26 mouse cellular contexts compared by ENCODE assay signal in genomic region chr1:91988866-91989265, GRCm38 (mm10).
DNase-seq lines count a peak whose midpoint lies in the region; ATAC-seq lines count a peak whose summit lies in the region.
"Had no signal": no experiment of that assay in that cellular context is flagged by ENCODE, and none has a peak within 500 bp of the region (broad histone marks: within the 10 kb centered on the region; RNA-seq: fewer than 3 reads in every experiment).

No protein-coding gene starts in this region.

- H3K27me3 ChIP-seq in kidney, embryonic 16.5 days (ENCODE audit: insufficient read depth, low read length), result no peaks in the 10 kb centered on the region
- H3K27me3 ChIP-seq in liver, embryonic 16.5 days (ENCODE audit: control insufficient read depth, insufficient read depth, low read depth, low read length), result no peaks in the 10 kb centered on the region
- no peaks in the 10 kb centered on the region for H3K27me3 ChIP-seq in liver, embryonic 11.5 days (replicated peaks; ENCODE audit: control insufficient read depth, insufficient read depth, low read length)
- H3K27me3 ChIP-seq: hindbrain, embryonic 15.5 days; limb, embryonic 15.5 days; Patski had no signal

- ATAC-seq in kidney, embryonic 16.5 days (ENCODE audit: low FRiP score, low TSS enrichment), result no peak
- ATAC-seq in liver, embryonic 16.5 days (ENCODE audit: low read depth), result peak; percentile 72
- ATAC-seq in liver, embryonic 11.5 days (replicated peaks; ENCODE audit: low FRiP score), result no peak
- ATAC-seq: forebrain, embryonic 16.5 days; inflammation-experienced regulatory T-cells, adult 6 months; midbrain, embryonic 16.5 days; Patski had no signal

- no peak overlapping the region for H3K4me3 ChIP-seq in kidney, embryonic 16.5 days (ENCODE audit: low read length)
- H3K4me3 ChIP-seq in liver, embryonic 16.5 days (ENCODE audit: low read depth, low read length), result no peak overlapping the region
- H3K4me3 ChIP-seq in liver, embryonic 11.5 days (ENCODE audit: low read depth, low read length), result no peak overlapping the region
- H3K4me3 ChIP-seq: erythroblast, embryonic 14.5 days; hindbrain, embryonic 10.5 days; hindbrain, embryonic 15.5 days; limb, embryonic 10.5 days; limb, embryonic 15.5 days; midbrain, embryonic 10.5 days had no signal

- H3K4me2 ChIP-seq in kidney, embryonic 16.5 days (replicated peaks; ENCODE audit: low read depth, low read length), result no peak overlapping the region
- H3K4me2 ChIP-seq in liver, embryonic 16.5 days (ENCODE audit: low read depth, low read length), result no peak overlapping the region
- no peak overlapping the region for H3K4me2 ChIP-seq in liver, embryonic 11.5 days
- H3K4me2 ChIP-seq: hindbrain, embryonic 15.5 days; limb, embryonic 15.5 days; lung, embryonic 14.5 days had no signal

- no peak overlapping the region for H3K9ac ChIP-seq in kidney, embryonic 16.5 days (replicated peaks; ENCODE audit: low read length)
- no peak overlapping the region for H3K9ac ChIP-seq in liver, embryonic 16.5 days (ENCODE audit: low read depth, low read length)
- H3K9ac ChIP-seq in liver, embryonic 11.5 days (ENCODE audit: low read depth, low read length), result no peak overlapping the region
- H3K9ac ChIP-seq: hindbrain, embryonic 15.5 days; limb, embryonic 15.5 days; lung, embryonic 14.5 days had no signal

- WGBS in kidney, embryonic 16.5 days, result 90% methylated on average over 1 of the region's 1 CpGs
- WGBS in liver, embryonic 16.5 days (ENCODE audit: insufficient replicate concordance), result 52% methylated on average over 1 of the region's 1 CpGs
- WGBS in liver, embryonic 11.5 days, result 81% methylated on average over 1 of the region's 1 CpGs

- no peaks in the 10 kb centered on the region for H3K9me3 ChIP-seq in kidney, embryonic 16.5 days (ENCODE audit: low read length)
- H3K9me3 ChIP-seq in liver, embryonic 16.5 days (replicated peaks; ENCODE audit: control insufficient read depth, low read length), result no peaks in the 10 kb centered on the region
- H3K9me3 ChIP-seq in liver, embryonic 11.5 days (ENCODE audit: control insufficient read depth, low read length), result no peaks in the 10 kb centered on the region
- H3K9me3 ChIP-seq: G1E; hindbrain, embryonic 10.5 days; hindbrain, embryonic 15.5 days; limb, embryonic 10.5 days; limb, embryonic 15.5 days; midbrain, embryonic 10.5 days had no signal

- H3K27ac ChIP-seq in kidney, embryonic 16.5 days (ENCODE audit: low read length), result no peak overlapping the region
- no peak overlapping the region for H3K27ac ChIP-seq in liver, embryonic 16.5 days (ENCODE audit: low read length)
- H3K27ac ChIP-seq in liver, embryonic 11.5 days (ENCODE audit: low read depth, low read length), result no peak overlapping the region
- H3K27ac ChIP-seq: hindbrain, embryonic 10.5 days; hindbrain, embryonic 15.5 days; limb, embryonic 10.5 days; limb, embryonic 15.5 days; midbrain, embryonic 10.5 days had no signal

- peak; percentile 74 for DNase-seq in kidney, adult 11 months
- DNase-seq in liver, embryonic 11.5 days (ENCODE audit: low spot score), result no peak
- DNase-seq in kidney, postnatal 25 days, result peak; percentile 54 to 79
- no peak for DNase-seq in cerebellum, adult 18-20 months
- DNase-seq in right cerebral cortex, adult 18-20 months, result no peak
- DNase-seq: adrenal gland, postnatal 10 days; cerebellum, adult 11 months; cerebellum, postnatal 10 days; heart, postnatal 14 days; layer of hippocampus, adult 9-11 months; lung, embryonic 14.5 days; thymus, adult 2 months; thymus, postnatal 36 days had no signal

- peaks cover 7% of the 10 kb centered on the region; the same call in 1 of the 2 replicates for H3K4me1 ChIP-seq in kidney, embryonic 16.5 days (ENCODE audit: insufficient read depth, low read length)
- no peaks in the 10 kb centered on the region for H3K4me1 ChIP-seq in liver, embryonic 16.5 days (ENCODE audit: control insufficient read depth, low read depth, low read length)
- no peaks in the 10 kb centered on the region for H3K4me1 ChIP-seq in liver, embryonic 11.5 days (replicated peaks; ENCODE audit: control insufficient read depth, insufficient read depth, low read length)
- H3K4me1 ChIP-seq: hindbrain, embryonic 10.5 days; hindbrain, embryonic 15.5 days; limb, embryonic 10.5 days; limb, embryonic 15.5 days; midbrain, embryonic 10.5 days had no signal

- peaks cover 32% of the 10 kb centered on the region for H3K36me3 ChIP-seq in kidney, embryonic 16.5 days (ENCODE audit: insufficient read depth, low read length)
- no peaks in the 10 kb centered on the region for H3K36me3 ChIP-seq in liver, embryonic 16.5 days (ENCODE audit: control insufficient read depth, insufficient read depth)
- H3K36me3 ChIP-seq in liver, embryonic 11.5 days (ENCODE audit: control insufficient read depth, insufficient read depth, low read length), result peaks cover 7% of the 10 kb centered on the region; the same call in 1 of the 2 replicates

Comparison
In these comparisons a context has a peak if more than half of its experiments do, and no peak if none do; other contexts are left out.
1. DNase-seq: peak in kidney, adult 11 months (single experiment) and kidney, postnatal 25 days (2 of 2); none in liver, embryonic 11.5 days (single experiment), cerebellum, adult 18-20 months (0 of 2) and right cerebral cortex, adult 18-20 months (single experiment).